ENCODE assay signal across 8 mouse cellular contexts in genomic region chr17:56883612-56884011, GRCm38 (mm10). TPM values are rescaled to one million over a fixed set of nuclear protein-coding genes. Genes with fewer than 3 reads are reported as not detected.
DNase-seq lines count a peak whose midpoint lies in the region; ATAC-seq and TF ChIP-seq lines count a peak whose summit lies in the region.

No protein-coding gene starts in this region.

- H3K4me1 ChIP-seq in bone marrow macrophage, adult 2 months (ENCODE audit: control insufficient read depth, insufficient read depth, low read length) = peaks cover 19% of the 10 kb centered on the region
- 0 out of 2 replicates have a peak, but pooled peaks cover 3% of the 10 kb centered on the region for H3K4me1 ChIP-seq in intestine, embryonic 15.5 days (replicated peaks)
- no peaks in the 10 kb centered on the region for H3K4me1 ChIP-seq in neural tube, embryonic 14.5 days (ENCODE audit: control insufficient read depth, insufficient read depth, low read length)

- no peaks in the 10 kb centered on the region for H3K36me3 ChIP-seq in intestine, embryonic 15.5 days
- H3K36me3 ChIP-seq in neural tube, embryonic 14.5 days (ENCODE audit: control insufficient read depth, insufficient read depth, low read length) = no peaks in the 10 kb centered on the region

- peak overlapping the region; percentile 53 for H3K4me2 ChIP-seq in intestine, embryonic 15.5 days (replicated peaks)
- no peak overlapping the region for H3K4me2 ChIP-seq in neural tube, embryonic 14.5 days (ENCODE audit: low read depth, low read length)

- intact Hi-C loops in left cerebral cortex, adult 2 months (cut with DNase I) = no loop called here
- intact Hi-C loops in left cerebral cortex, postnatal 36 days (cut with DNase I) = no loop called here

- DNase-seq in left cerebral cortex, adult 2 months (ENCODE audit: extremely low spot score in 1 of 2, low spot score in 2 of 2) = no peak
- DNase-seq in left cerebral cortex, postnatal 36 days (ENCODE audit: low spot score in 2 of 2) = no peak
- no peak for DNase-seq in frontal cortex, postnatal 25 days (ENCODE audit: low spot score in 2 of 2)
- no peak for DNase-seq in kidney, adult 9 months
- DNase-seq in spleen, postnatal 36 days (ENCODE audit: low spot score in 2 of 2) = no peak

- H3K27ac ChIP-seq in left cerebral cortex, adult 2 months = no peak overlapping the region
- H3K27ac ChIP-seq in bone marrow macrophage, adult 2 months (ENCODE audit: insufficient read depth, low read depth, low read length) = no peak overlapping the region
- no peak overlapping the region for H3K27ac ChIP-seq in intestine, embryonic 15.5 days
- H3K27ac ChIP-seq in neural tube, embryonic 14.5 days (ENCODE audit: low read depth, low read length) = no peak overlapping the region

- ATAC-seq in intestine, embryonic 15.5 days = peak; percentile 80
- peak; percentile 10; the same call in 1 of the 2 replicates for ATAC-seq in neural tube, embryonic 14.5 days (ENCODE audit: low read depth)

- peak overlapping the region; percentile 12; the same call in 1 of the 2 replicates for H3K9ac ChIP-seq in intestine, embryonic 15.5 days
- H3K9ac ChIP-seq in neural tube, embryonic 14.5 days (replicated peaks; ENCODE audit: low read depth, low read length) = no peak overlapping the region

- TF ChIP-seq POLR2A in bone marrow macrophage, adult 2 months (IDR thresholded peaks at IDR 0.05; ENCODE audit: borderline replicate concordance, low read depth, low read length) = no peak

- 34% methylated on average over 17 of the region's 17 CpGs for WGBS in intestine, embryonic 15.5 days
- 50% methylated on average over 17 of the region's 17 CpGs for WGBS in neural tube, embryonic 14.5 days

- no peaks in the 10 kb centered on the region for H3K27me3 ChIP-seq in intestine, embryonic 15.5 days (replicated peaks)
- H3K27me3 ChIP-seq in neural tube, embryonic 14.5 days (ENCODE audit: control insufficient read depth, insufficient read depth, low read length) = no peaks in the 10 kb centered on the region

- no peaks in the 10 kb centered on the region for H3K9me3 ChIP-seq in intestine, embryonic 15.5 days
- H3K9me3 ChIP-seq in neural tube, embryonic 14.5 days (ENCODE audit: control insufficient read depth, low read length) = no peaks in the 10 kb centered on the region

- H3K4me3 ChIP-seq in left cerebral cortex, adult 2 months = peak overlapping the region; percentile 31
- H3K4me3 ChIP-seq in bone marrow macrophage, adult 2 months (ENCODE audit: insufficient read depth, low read length) = peak overlapping the region; percentile 47
- 0 out of 2 replicates have a peak overlapping the region, but pooled peaks have one; percentile 10 for H3K4me3 ChIP-seq in intestine, embryonic 15.5 days (replicated peaks)
- H3K4me3 ChIP-seq in neural tube, embryonic 14.5 days (ENCODE audit: low read depth, low read length) = no peak overlapping the region

- no peak for TF ChIP-seq CTCF in left cerebral cortex, adult 2 months (IDR thresholded peaks at IDR 0.05)
- no peak for TF ChIP-seq CTCF in bone marrow macrophage, adult 2 months (IDR thresholded peaks at IDR 0.05; ENCODE audit: low read depth, low read length)

RNA-seq across cellular contexts. Expression of gene 1700061G19Rik, which starts 8.3 kb away (rescaled TPM):
- not detected for total RNA-seq in left cerebral cortex, adult 2 months (2021)
- total RNA-seq in left cerebral cortex, postnatal 36 days (2021) = under 1 TPM in 1 of 2 experiments, not detected in 1; 0.14 TPM
- polyA plus RNA-seq in bone marrow macrophage, adult 2 months (2012; ENCODE audit: insufficient read depth, insufficient read length, missing spikeins) = not detected in 2 replicates
- 0.15 and 0.19 TPM in 2 replicates for polyA plus RNA-seq in intestine, embryonic 15.5 days (2015; fragmentation: Nextera tagmentation; extraction: Ambion mirVana)
- polyA plus RNA-seq in neural tube, embryonic 14.5 days (2014; fragmentation: Nextera tagmentation; extraction: Ambion mirVana) = 0.50 and 0.56 TPM in 2 replicates

RNA-seq across cellular contexts. Expression of gene Acsbg2, which starts 9.4 kb away (rescaled TPM):
- total RNA-seq in left cerebral cortex, adult 2 months (2021) = not detected
- not detected for total RNA-seq in left cerebral cortex, postnatal 36 days (2021)
- not detected in 2 replicates for polyA plus RNA-seq in bone marrow macrophage, adult 2 months (2012; ENCODE audit: insufficient read depth, insufficient read length, missing spikeins)
- polyA plus RNA-seq in intestine, embryonic 15.5 days (2015; fragmentation: Nextera tagmentation; extraction: Ambion mirVana) = not detected in 2 replicates
- polyA plus RNA-seq in neural tube, embryonic 14.5 days (2014; fragmentation: Nextera tagmentation; extraction: Ambion mirVana) = not detected in 2 replicates

RNA-seq across cellular contexts. Expression of gene Mllt1, which starts 51.6 kb away (rescaled TPM):
- 10 to 100 TPM; 80.8 to 87.6 TPM for total RNA-seq in left cerebral cortex, adult 2 months (2021)
- 10 to 100 TPM; 69.3 to 82.4 TPM for total RNA-seq in left cerebral cortex, postnatal 36 days (2021)
- polyA plus RNA-seq in bone marrow macrophage, adult 2 months (2012; ENCODE audit: insufficient read depth, insufficient read length, missing spikeins) = 10.8 and 15.5 TPM in 2 replicates
- 39.9 and 40.2 TPM in 2 replicates for polyA plus RNA-seq in intestine, embryonic 15.5 days (2015; fragmentation: Nextera tagmentation; extraction: Ambion mirVana)
- 38.5 and 44.7 TPM in 2 replicates for polyA plus RNA-seq in neural tube, embryonic 14.5 days (2014; fragmentation: Nextera tagmentation; extraction: Ambion mirVana)

RNA-seq across cellular contexts. Expression of gene Rfx2, which starts 52.8 kb away (rescaled TPM):
- 1 to 10 TPM; 2.2 to 3.5 TPM for total RNA-seq in left cerebral cortex, adult 2 months (2021)
- total RNA-seq in left cerebral cortex, postnatal 36 days (2021) = 1 to 10 TPM; 2.7 to 2.9 TPM
- 1.1 and 1.2 TPM in 2 replicates for polyA plus RNA-seq in bone marrow macrophage, adult 2 months (2012; ENCODE audit: insufficient read depth, insufficient read length, missing spikeins)
- polyA plus RNA-seq in intestine, embryonic 15.5 days (2015; fragmentation: Nextera tagmentation; extraction: Ambion mirVana) = 3.1 and 4.4 TPM in 2 replicates
- 3.6 and 4.6 TPM in 2 replicates for polyA plus RNA-seq in neural tube, embryonic 14.5 days (2014; fragmentation: Nextera tagmentation; extraction: Ambion mirVana)
